In genomic region chr5:5367550-5367949, GRCm38 (mm10) we compare ENCODE assay signal across 9 mouse cellular contexts.
"Had no signal": no experiment of that assay in that cellular context is flagged by ENCODE, and none has a peak within 500 bp of the region (broad histone marks: within the 10 kb centered on the region; RNA-seq: fewer than 3 reads in every experiment).

No protein-coding gene starts in this region.

- H3K36me3 ChIP-seq: liver, embryonic 13.5 days had no signal

- H3K27ac ChIP-seq: liver, embryonic 13.5 days had no signal

- H3K4me2 ChIP-seq: liver, embryonic 13.5 days; midbrain, embryonic 11.5 days had no signal

- H3K4me3 ChIP-seq: liver, embryonic 13.5 days had no signal

- H3K9me3 ChIP-seq: liver, embryonic 13.5 days had no signal

- H3K9ac ChIP-seq: liver, embryonic 13.5 days had no signal

- DNase-seq: kidney, postnatal 14 days; kidney, postnatal 4 days; liver, embryonic 13.5 days; lung, adult 2 months; lung, postnatal 14 days; midbrain, embryonic 14.5 days; thymus, adult 18-20 months; thymus, postnatal 36 days had no signal

- H3K27me3 ChIP-seq: liver, embryonic 13.5 days had no signal
